Mouse (Mus musculus) adipose tissue, adult 10 weeks (tissue): ENCODE results near the gene Mis12. TPM values are rescaled to one million over a fixed set of nuclear protein-coding genes. Genes with fewer than 3 reads are reported as not detected.

Experiments
- polyA plus RNA-seq: library from polyadenylated mRNA; stranded (reverse); fragments of 350-450 nt; fragmentation: Illumina TruSeq; extraction: RNeasy Lipid Tissue Mini Kit (QIAGEN cat#74804); gene quantifications from one replicate; pipeline ENCODE4 v1.2.3, GENCODE M21; 2014; ENCODE audit warnings: low read depth, low replicate concordance

Mis12 gene
- polyA plus RNA-seq, result 14.3 TPM

GRCm38 (mm10) chr11:71019201-71020068, at the start of gene Mis12, which contains the start of gene Derl2:
Gene Mis12, plus strand, starts transcription at chr11:71019611.
Gene Derl2, minus strand, starts transcription at chr11:71019841.

DNA sequence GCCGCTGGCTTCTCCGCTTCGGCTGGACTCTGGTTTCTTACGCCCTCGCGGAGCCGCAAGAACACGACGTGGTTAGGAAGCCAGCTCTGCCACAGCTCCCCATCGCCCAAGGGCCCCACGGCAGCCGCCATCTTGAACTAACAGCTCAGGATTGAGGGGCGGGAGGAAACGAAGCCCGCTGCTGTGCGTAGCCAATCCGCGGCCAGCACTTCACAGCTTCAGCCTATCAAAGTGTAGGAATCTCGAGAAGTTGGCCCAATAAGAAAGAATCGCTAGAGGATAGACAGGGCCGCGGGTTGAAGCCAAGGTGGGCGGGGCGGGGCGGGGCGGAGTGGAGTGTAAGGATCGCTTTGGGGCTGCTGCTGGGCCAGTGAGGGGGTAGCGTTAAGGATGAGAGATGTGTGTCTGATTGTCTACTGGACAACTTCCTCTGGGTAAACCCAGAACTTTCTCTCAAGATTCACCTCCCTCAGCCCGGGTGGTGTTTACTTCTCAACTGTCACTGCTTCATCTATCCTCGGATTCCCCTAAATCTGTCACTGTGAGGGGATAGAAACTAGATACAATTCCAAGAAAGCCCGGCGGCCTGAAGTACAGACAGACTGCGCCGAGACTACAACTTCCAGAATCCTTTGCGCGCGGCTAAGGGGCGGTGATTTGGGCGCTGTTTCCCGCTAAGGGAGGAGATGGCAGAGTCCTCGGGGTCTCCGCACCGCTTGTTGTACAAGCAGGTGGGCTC, 49.4 kb upstream of the Mis12 start, which contains the start of the genes Nup88 and Rpain:
Nup88 (minus strand) TSS at position 153 of the 739 bp plus-strand sequence.
Rpain (plus strand) TSS at position 393 of the 739 bp plus-strand sequence.

GRCm38 (mm10) chr11:70982557-70983228, 36.7 kb upstream of the Mis12 start, which contains the start of gene C1qbp:
Gene C1qbp, minus strand, starts transcription at chr11:70983026.

DNA sequence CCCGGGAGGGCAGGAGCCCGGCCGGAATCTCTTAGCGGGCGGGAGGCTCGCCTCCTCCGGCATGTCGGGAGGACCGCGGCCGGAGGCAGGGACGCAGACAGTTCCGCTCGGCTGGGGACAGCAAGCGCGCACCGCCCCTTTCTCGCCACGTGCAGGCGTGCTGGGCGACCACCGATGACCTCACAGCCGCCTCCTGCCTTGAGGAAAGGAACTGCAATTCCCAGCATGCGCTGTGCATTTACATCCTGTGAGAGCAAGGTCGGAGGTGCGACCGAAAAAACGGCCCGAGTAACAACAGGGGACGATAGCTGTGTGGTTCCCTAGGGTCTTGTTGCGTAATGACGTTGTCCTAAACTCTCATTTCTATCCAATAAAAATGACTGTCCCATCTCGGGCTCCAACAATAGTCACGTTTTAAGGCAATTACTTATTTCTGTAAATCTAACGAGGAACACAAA, 15.1 kb upstream of the Mis12 start, which contains the start of gene Dhx33:
Dhx33 (minus strand) TSS at position 122 of the 458 bp plus-strand sequence.

GRCm38 (mm10) chr11:71033163-71033761, 13.9 kb downstream of the Mis12 start, which contains the start of gene 6330403K07Rik:
Gene 6330403K07Rik, minus strand, starts transcription at chr11:71033513.

Other genes starting within 250 kb of the Mis12 start
- 0.79 TPM for gene Scimp, start 207.0 kb upstream of the Mis12 start, polyA plus RNA-seq
- gene Rabep1, start 174.8 kb upstream of the Mis12 start, polyA plus RNA-seq, result 17.2 TPM
- gene Nup88, start 49.6 kb upstream of the Mis12 start, polyA plus RNA-seq, result 61.5 TPM
- gene Rpain, start 49.4 kb upstream of the Mis12 start, polyA plus RNA-seq, result 32.0 TPM
- gene C1qbp, start 36.6 kb upstream of the Mis12 start, polyA plus RNA-seq, result 72.2 TPM
- 22.2 TPM for gene Dhx33, start 15.2 kb upstream of the Mis12 start, polyA plus RNA-seq
- gene Derl2, start 230 bp downstream of the Mis12 start, polyA plus RNA-seq, result 30.9 TPM
- gene 6330403K07Rik, start 13.9 kb downstream of the Mis12 start, polyA plus RNA-seq, result 3.8 TPM
- 0.20 TPM for gene Nlrp1a, start 125.1 kb downstream of the Mis12 start, polyA plus RNA-seq
- 0.83 TPM for gene Nlrp1b, start 211.1 kb downstream of the Mis12 start, polyA plus RNA-seq